Mouse (Mus musculus): Measurements from ENCODE around the gene Camk1d. TPM values are rescaled to one million over a fixed set of nuclear protein-coding genes. Genes with fewer than 3 reads are reported as not detected.

Gene Camk1d
- polyA plus RNA-seq, 1 experiment from 2014 or later, result 1.5 TPM

GRCm38 (mm10) chr2:5456108-5456507, 258.2 kb downstream of the Camk1d start:
- Histone ChIP-seq H3K36me3 (ENCODE audit: insufficient read depth, low read length) (no peaks in the 10 kb centered on the region), H3K27ac (ENCODE audit: low read length) (no peak overlapping the region), H3K4me3 (ENCODE audit: low read length) (no peak overlapping the region), H3K4me2 (replicated peaks; ENCODE audit: low read depth, low read length) (no peak overlapping the region), H3K9me3 (ENCODE audit: low read length) (no peaks in the 10 kb centered on the region), H3K27me3 (ENCODE audit: insufficient read depth, low read length) (no peaks in the 10 kb centered on the region), H3K4me1 (ENCODE audit: insufficient read depth, low read length) (no peaks in the 10 kb centered on the region), H3K9ac (replicated peaks; ENCODE audit: low read length) (no peak overlapping the region)
- WGBS, result 72% methylated on average over 2 of the region's 2 CpGs
- ATAC-seq (ENCODE audit: low FRiP score, low TSS enrichment), result no peak

DNA sequence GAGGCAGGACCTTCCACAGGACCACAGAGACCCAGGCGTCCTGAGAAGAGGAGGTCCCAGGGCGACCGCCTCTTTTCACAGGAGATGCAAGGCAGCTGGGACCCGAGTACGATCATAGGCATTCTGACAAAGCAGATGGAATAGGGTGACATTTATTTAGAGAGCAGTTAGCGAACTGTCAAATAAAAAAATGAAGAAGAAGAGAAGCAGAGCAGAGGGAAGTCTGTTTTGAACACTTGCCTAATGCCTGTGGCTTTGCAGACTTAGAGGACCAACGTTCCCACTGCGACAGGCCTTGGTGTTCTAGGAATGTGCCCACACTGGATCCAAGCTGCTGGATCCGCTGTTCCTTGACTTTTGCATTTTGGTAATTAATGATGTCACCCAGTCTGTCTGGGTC, 259.5 kb downstream of the Camk1d start:
- Histone ChIP-seq H3K27me3 (ENCODE audit: insufficient read depth, low read length) (no peaks in the 10 kb centered on the region), H3K9me3 (ENCODE audit: low read length) (no peaks in the 10 kb centered on the region), H3K9ac (replicated peaks; ENCODE audit: low read length) (no peak overlapping the region), H3K27ac (ENCODE audit: low read length) (no peak overlapping the region), H3K4me3 (ENCODE audit: low read length) (no peak overlapping the region), H3K4me2 (replicated peaks; ENCODE audit: low read depth, low read length) (no peak overlapping the region), H3K36me3 (ENCODE audit: insufficient read depth, low read length) (no peaks in the 10 kb centered on the region), H3K4me1 (ENCODE audit: insufficient read depth, low read length) (no peaks in the 10 kb centered on the region)
- ATAC-seq (ENCODE audit: low FRiP score, low TSS enrichment), result no peak
- WGBS, result 61% methylated on average over 9 of the region's 9 CpGs

GRCm38 (mm10) chr2:5451654-5452053, 262.7 kb downstream of the Camk1d start:
- Histone ChIP-seq H3K9me3 (ENCODE audit: low read length) (no peaks in the 10 kb centered on the region), H3K9ac (replicated peaks; ENCODE audit: low read length) (no peak overlapping the region), H3K4me1 (ENCODE audit: insufficient read depth, low read length) (no peaks in the 10 kb centered on the region), H3K4me2 (replicated peaks; ENCODE audit: low read depth, low read length) (no peak overlapping the region), H3K27me3 (ENCODE audit: insufficient read depth, low read length) (no peaks in the 10 kb centered on the region), H3K36me3 (ENCODE audit: insufficient read depth, low read length) (no peaks in the 10 kb centered on the region), H3K4me3 (ENCODE audit: low read length) (no peak overlapping the region), H3K27ac (ENCODE audit: low read length) (no peak overlapping the region)
- WGBS, result 93% methylated on average over 2 of the region's 2 CpGs
- ATAC-seq (ENCODE audit: low FRiP score, low TSS enrichment), result no peak

GRCm38 (mm10) chr2:5445357-5445756, 269.0 kb downstream of the Camk1d start:
- Histone ChIP-seq H3K27me3 (ENCODE audit: insufficient read depth, low read length) (no peaks in the 10 kb centered on the region), H3K4me2 (replicated peaks; ENCODE audit: low read depth, low read length) (no peak overlapping the region), H3K4me1 (ENCODE audit: insufficient read depth, low read length) (no peaks in the 10 kb centered on the region), H3K4me3 (ENCODE audit: low read length) (no peak overlapping the region), H3K36me3 (ENCODE audit: insufficient read depth, low read length) (no peaks in the 10 kb centered on the region), H3K9ac (replicated peaks; ENCODE audit: low read length) (no peak overlapping the region), H3K9me3 (ENCODE audit: low read length) (no peaks in the 10 kb centered on the region), H3K27ac (ENCODE audit: low read length) (no peak overlapping the region)
- 79% methylated on average over 5 of the region's 5 CpGs for WGBS
- no peak for ATAC-seq (ENCODE audit: low FRiP score, low TSS enrichment)

DNA sequence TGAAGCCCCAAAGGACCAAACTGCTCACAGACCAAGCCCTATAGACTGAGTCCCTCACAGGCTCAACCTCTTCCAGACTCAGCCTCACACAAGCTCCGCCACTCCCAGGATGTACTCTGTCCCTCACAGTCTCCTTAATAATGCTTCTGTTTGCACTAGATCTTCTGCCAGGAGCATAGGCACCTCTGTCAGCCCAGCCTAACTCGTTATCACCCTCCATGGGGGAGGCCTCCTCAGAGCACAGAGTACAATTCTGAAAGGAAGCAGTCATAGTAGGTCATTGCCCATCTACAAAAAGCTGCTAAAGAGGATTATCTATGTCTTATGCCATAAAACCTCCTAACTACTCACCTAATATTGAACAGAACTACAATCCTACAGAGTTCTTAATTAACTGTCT, 276.6 kb downstream of the Camk1d start:
- H3K9ac ChIP-seq (replicated peaks; ENCODE audit: low read length), result no peak overlapping the region
- no peak overlapping the region for H3K4me2 ChIP-seq (replicated peaks; ENCODE audit: low read depth, low read length)
- H3K27ac ChIP-seq (ENCODE audit: low read length), result no peak overlapping the region
- WGBS, result 55% methylated on average over 2 of the region's 2 CpGs
- no peaks in the 10 kb centered on the region for H3K9me3 ChIP-seq (ENCODE audit: low read length)
- H3K4me1 ChIP-seq (ENCODE audit: insufficient read depth, low read length), result no peaks in the 10 kb centered on the region
- ATAC-seq (ENCODE audit: low FRiP score, low TSS enrichment), result no peak
- no peaks in the 10 kb centered on the region for H3K36me3 ChIP-seq (ENCODE audit: insufficient read depth, low read length)
- no peak overlapping the region for H3K4me3 ChIP-seq (ENCODE audit: low read length)
- no peaks in the 10 kb centered on the region for H3K27me3 ChIP-seq (ENCODE audit: insufficient read depth, low read length)

DNA sequence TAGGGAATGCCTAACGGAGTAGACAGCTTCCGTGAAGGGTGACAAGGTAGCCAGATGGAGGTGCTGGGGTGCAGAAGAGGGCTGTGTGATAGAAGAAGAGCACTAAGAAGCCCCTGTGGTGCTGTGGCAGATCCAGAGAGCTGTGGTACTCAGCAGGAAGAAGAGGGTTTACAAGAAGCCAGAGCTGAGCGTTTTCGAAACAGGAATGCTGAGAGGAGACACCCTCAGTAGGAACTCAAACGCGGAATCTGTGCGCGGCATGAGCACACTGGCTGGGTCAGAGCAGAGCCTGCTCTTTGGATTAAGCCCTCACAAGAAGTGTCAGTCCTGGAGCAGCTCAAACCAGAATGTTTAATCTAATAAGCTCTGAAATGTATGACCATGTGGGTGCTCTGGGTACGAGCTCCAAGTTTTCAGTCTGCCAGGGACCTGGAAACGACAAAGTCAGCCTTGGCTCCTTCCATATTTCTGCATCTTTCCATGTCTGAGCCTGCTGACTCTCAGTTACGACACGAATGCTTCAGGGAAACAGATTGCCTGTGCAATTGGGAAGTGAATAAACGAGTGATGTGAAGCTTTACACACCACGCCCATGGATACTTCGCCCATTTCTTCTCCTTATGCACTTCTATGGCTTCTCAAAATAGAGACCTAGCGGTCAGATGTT, 278.6 kb downstream of the Camk1d start:
- H3K9ac ChIP-seq (replicated peaks; ENCODE audit: low read length), result no peak overlapping the region
- no peaks in the 10 kb centered on the region for H3K36me3 ChIP-seq (ENCODE audit: insufficient read depth, low read length)
- 85% methylated on average over 16 of the region's 16 CpGs for WGBS
- H3K27me3 ChIP-seq (ENCODE audit: insufficient read depth, low read length), result no peaks in the 10 kb centered on the region
- H3K4me3 ChIP-seq (ENCODE audit: low read length), result no peak overlapping the region
- H3K9me3 ChIP-seq (ENCODE audit: low read length), result no peaks in the 10 kb centered on the region
- H3K4me1 ChIP-seq (ENCODE audit: insufficient read depth, low read length), result no peaks in the 10 kb centered on the region
- no peak overlapping the region for H3K27ac ChIP-seq (ENCODE audit: low read length)
- H3K4me2 ChIP-seq (replicated peaks; ENCODE audit: low read depth, low read length), result no peak overlapping the region
- no peak for ATAC-seq (ENCODE audit: low FRiP score, low TSS enrichment)

GRCm38 (mm10) chr2:5431309-5431708, 283.0 kb downstream of the Camk1d start:
- 48% methylated on average over 2 of the region's 2 CpGs for WGBS

GRCm38 (mm10) chr2:5429921-5430320, 284.4 kb downstream of the Camk1d start:
- no peak overlapping the region for H3K4me2 ChIP-seq (replicated peaks; ENCODE audit: low read depth, low read length)
- 79% methylated on average over 8 of the region's 8 CpGs for WGBS
- no peak for ATAC-seq (ENCODE audit: low FRiP score, low TSS enrichment)

More at GRCm38 (mm10) chr2:5431309-5431708, 283.0 kb downstream of the Camk1d start:
- Histone ChIP-seq H3K9ac (replicated peaks; ENCODE audit: low read length) (no peak overlapping the region), H3K4me3 (ENCODE audit: low read length) (no peak overlapping the region), H3K4me1 (ENCODE audit: insufficient read depth, low read length) (no peaks in the 10 kb centered on the region), H3K4me2 (replicated peaks; ENCODE audit: low read depth, low read length) (no peak overlapping the region), H3K9me3 (ENCODE audit: low read length) (no peaks in the 10 kb centered on the region), H3K27me3 (ENCODE audit: insufficient read depth, low read length) (no peaks in the 10 kb centered on the region), H3K27ac (ENCODE audit: low read length) (no peak overlapping the region), H3K36me3 (ENCODE audit: insufficient read depth, low read length) (no peaks in the 10 kb centered on the region)
- no peak for ATAC-seq (ENCODE audit: low FRiP score, low TSS enrichment)

DNA sequence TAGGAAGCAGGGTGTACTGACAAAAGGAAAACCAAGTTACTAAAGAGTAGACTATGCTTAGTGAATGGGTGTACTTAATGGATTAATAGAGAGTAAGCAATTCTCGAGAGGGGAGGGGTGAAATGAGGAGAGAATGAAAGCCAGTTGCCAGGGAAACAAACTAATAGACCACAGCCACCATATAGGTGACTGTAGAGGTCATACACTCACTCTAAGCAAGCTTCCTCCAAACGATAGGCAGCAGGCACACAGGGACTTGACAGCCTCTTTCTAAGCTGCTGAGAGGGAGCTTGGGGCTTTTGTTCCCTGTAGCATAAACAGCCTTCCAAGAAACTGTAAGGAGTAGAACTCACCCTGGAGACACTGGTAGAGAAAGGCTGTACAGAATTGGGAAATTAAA, 288.2 kb downstream of the Camk1d start:
- 41% methylated on average over 2 of the region's 2 CpGs for WGBS
- Histone ChIP-seq H3K4me3 (ENCODE audit: low read length) (no peak overlapping the region), H3K36me3 (ENCODE audit: insufficient read depth, low read length) (no peaks in the 10 kb centered on the region), H3K4me1 (ENCODE audit: insufficient read depth, low read length) (no peaks in the 10 kb centered on the region), H3K4me2 (replicated peaks; ENCODE audit: low read depth, low read length) (no peak overlapping the region), H3K27me3 (ENCODE audit: insufficient read depth, low read length) (no peaks in the 10 kb centered on the region), H3K9me3 (ENCODE audit: low read length) (no peaks in the 10 kb centered on the region), H3K27ac (ENCODE audit: low read length) (no peak overlapping the region), H3K9ac (replicated peaks; ENCODE audit: low read length) (no peak overlapping the region)
- no peak for ATAC-seq (ENCODE audit: low FRiP score, low TSS enrichment)

More at GRCm38 (mm10) chr2:5429921-5430320, 284.4 kb downstream of the Camk1d start:
- no peaks in the 10 kb centered on the region for H3K27me3 ChIP-seq (ENCODE audit: insufficient read depth, low read length)
- H3K36me3 ChIP-seq (ENCODE audit: insufficient read depth, low read length), result no peaks in the 10 kb centered on the region
- H3K4me1 ChIP-seq (ENCODE audit: insufficient read depth, low read length), result no peaks in the 10 kb centered on the region
- H3K9ac ChIP-seq (replicated peaks; ENCODE audit: low read length), result no peak overlapping the region
- H3K27ac ChIP-seq (ENCODE audit: low read length), result no peak overlapping the region
- H3K4me3 ChIP-seq (ENCODE audit: low read length), result no peak overlapping the region
- no peaks in the 10 kb centered on the region for H3K9me3 ChIP-seq (ENCODE audit: low read length)

DNA sequence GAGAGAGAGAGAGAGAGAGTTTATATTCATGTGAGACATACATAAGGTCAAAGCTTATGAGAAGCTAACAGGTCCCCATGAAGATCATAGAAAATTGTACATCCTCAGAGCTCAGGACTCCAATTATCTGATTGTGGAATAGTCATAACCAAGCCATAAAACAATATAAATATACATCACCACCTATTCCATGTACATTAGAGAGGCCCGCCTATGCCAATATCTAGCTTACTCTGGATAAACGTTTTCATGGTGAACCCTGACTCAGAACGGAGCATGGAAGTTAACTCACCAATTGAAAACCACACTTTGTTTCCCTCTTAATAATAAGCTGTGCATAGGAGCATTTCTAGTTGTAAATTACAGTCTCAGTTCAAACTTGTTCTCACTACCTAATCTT, 288.7 kb downstream of the Camk1d start:
- 84% methylated on average over 3 of the region's 3 CpGs for WGBS
- no peaks in the 10 kb centered on the region for H3K4me1 ChIP-seq (ENCODE audit: insufficient read depth, low read length)
- no peak overlapping the region for H3K9ac ChIP-seq (replicated peaks; ENCODE audit: low read length)
- no peak overlapping the region for H3K27ac ChIP-seq (ENCODE audit: low read length)
- no peak overlapping the region for H3K4me3 ChIP-seq (ENCODE audit: low read length)
- H3K36me3 ChIP-seq (ENCODE audit: insufficient read depth, low read length), result no peaks in the 10 kb centered on the region
- no peak for ATAC-seq (ENCODE audit: low FRiP score, low TSS enrichment)
- H3K4me2 ChIP-seq (replicated peaks; ENCODE audit: low read depth, low read length), result no peak overlapping the region
- no peaks in the 10 kb centered on the region for H3K27me3 ChIP-seq (ENCODE audit: insufficient read depth, low read length)
- no peaks in the 10 kb centered on the region for H3K9me3 ChIP-seq (ENCODE audit: low read length)
